In genomic region chr10:60003847-60004246, GRCm38 (mm10) we compare ENCODE assay signal across 9 mouse cellular contexts. TPM values are rescaled to one million over a fixed set of nuclear protein-coding genes. Genes with fewer than 3 reads are reported as not detected.
DNase-seq lines count a peak whose midpoint lies in the region; ATAC-seq and TF ChIP-seq lines count a peak whose summit lies in the region.
"Had no signal": no experiment of that assay in that cellular context is flagged by ENCODE, and none has a peak within 500 bp of the region (broad histone marks: within the 10 kb centered on the region; RNA-seq: fewer than 3 reads in every experiment).

No protein-coding gene starts in this region.

- no peak for ATAC-seq in embryonic facial prominence, embryonic 13.5 days (ENCODE audit: insufficient number of reproducible peaks, insufficient read depth, low FRiP score, low TSS enrichment, low read depth)
- ATAC-seq in intestine, embryonic 14.5 days (replicated peaks; ENCODE audit: low FRiP score, low TSS enrichment, low read depth): no peak

- no peaks in the 10 kb centered on the region for H3K9me3 ChIP-seq in embryonic facial prominence, embryonic 13.5 days
- no peaks in the 10 kb centered on the region for H3K9me3 ChIP-seq in intestine, embryonic 14.5 days (ENCODE audit: control insufficient read depth, low read length)

- DNase-seq in left cerebral cortex, adult 2 months (ENCODE audit: extremely low spot score in 1 of 2, low spot score in 2 of 2): no peak
- no peak for DNase-seq in left cerebral cortex, adult 8-10 months (ENCODE audit: low spot score in 2 of 2)
- DNase-seq in intestine, embryonic 14.5 days (ENCODE audit: low spot score): no peak
- DNase-seq in layer of hippocampus, adult 11-12 months (ENCODE audit: low spot score): no peak
- DNase-seq in left cerebral cortex, adult 11 months (ENCODE audit: low spot score): no peak
- no peak for DNase-seq in thymus, postnatal 25 days
- DNase-seq: adrenal gland, adult 8-10 months had no signal

- no peaks in the 10 kb centered on the region for H3K27me3 ChIP-seq in embryonic facial prominence, embryonic 13.5 days
- H3K27me3 ChIP-seq in intestine, embryonic 14.5 days (replicated peaks; ENCODE audit: control insufficient read depth, insufficient read depth, low read length): no peaks in the 10 kb centered on the region
- no peaks in the 10 kb centered on the region for H3K27me3 ChIP-seq in myocyte (ENCODE audit: control insufficient read depth, insufficient read depth, insufficient read length)

- no peak for TF ChIP-seq POLR2A in myocyte (IDR thresholded peaks at IDR 0.05; ENCODE audit: insufficient read length, low read depth)

- TF ChIP-seq CTCF in left cerebral cortex, adult 2 months (IDR thresholded peaks at IDR 0.05): no peak

- WGBS in embryonic facial prominence, embryonic 13.5 days: 71% methylated on average over 9 of the region's 9 CpGs
- WGBS in intestine, embryonic 14.5 days: 74% methylated on average over 9 of the region's 9 CpGs

- H3K9ac ChIP-seq in embryonic facial prominence, embryonic 13.5 days: peak overlapping the region; percentile 80
- peak overlapping the region; percentile 46 for H3K9ac ChIP-seq in intestine, embryonic 14.5 days (ENCODE audit: low read length)

- H3K4me3 ChIP-seq in left cerebral cortex, adult 2 months: peak overlapping the region; percentile 81
- peak overlapping the region; percentile 69 for H3K4me3 ChIP-seq in embryonic facial prominence, embryonic 13.5 days
- peak overlapping the region; percentile 62 for H3K4me3 ChIP-seq in intestine, embryonic 14.5 days (ENCODE audit: low read depth, low read length)
- H3K4me3 ChIP-seq in myocyte: peak overlapping the region; percentile 98

- H3K79me2 ChIP-seq in myocyte (ENCODE audit: control insufficient read depth, insufficient read depth): peaks cover 35% of the 10 kb centered on the region

- peaks cover 23% of the 10 kb centered on the region for H3K36me3 ChIP-seq in embryonic facial prominence, embryonic 13.5 days
- peaks cover 19% of the 10 kb centered on the region for H3K36me3 ChIP-seq in intestine, embryonic 14.5 days (ENCODE audit: control insufficient read depth, insufficient read depth, low read length)
- peaks cover 3% of the 10 kb centered on the region for H3K36me3 ChIP-seq in myocyte (ENCODE audit: control insufficient read depth, insufficient read depth)

- peak overlapping the region; percentile 33 for H3ac ChIP-seq in myocyte (ENCODE audit: control insufficient read depth, insufficient read length)

- H3K4me1 ChIP-seq in embryonic facial prominence, embryonic 13.5 days: peaks cover 16% of the 10 kb centered on the region
- H3K4me1 ChIP-seq in intestine, embryonic 14.5 days (replicated peaks; ENCODE audit: control insufficient read depth, insufficient read depth, low read length): peaks cover 15% of the 10 kb centered on the region

- peak overlapping the region; percentile 83 for H3K4me2 ChIP-seq in embryonic facial prominence, embryonic 13.5 days
- peak overlapping the region; percentile 88 for H3K4me2 ChIP-seq in intestine, embryonic 14.5 days (ENCODE audit: low read length)
- H3K4me2 ChIP-seq in myocyte (ENCODE audit: low read depth): peak overlapping the region; percentile 89

- intact Hi-C loops in left cerebral cortex, adult 2 months (cut with DNase I): loop anchor here (2.0 kb wide), 3 partner anchors 103 to 241 kb away; partner anchors contain the start of gene Spock2

- H3K27ac ChIP-seq in left cerebral cortex, adult 2 months: peak overlapping the region; percentile 99
- peak overlapping the region; percentile 99 for H3K27ac ChIP-seq in embryonic facial prominence, embryonic 13.5 days
- peak overlapping the region; percentile 93 for H3K27ac ChIP-seq in intestine, embryonic 14.5 days (ENCODE audit: low read depth)

TF ChIP-seq in myocyte, 11 proteins besides CTCF, POLR2A, EP300 and RAD21:
- no peak for TF ChIP-seq MAX (IDR thresholded peaks at IDR 0.05; ENCODE audit: low read depth)
- no peak for TF ChIP-seq REST (IDR thresholded peaks at IDR 0.05; ENCODE audit: insufficient read depth, insufficient read length)
- no peak for TF ChIP-seq USF1 (IDR thresholded peaks at IDR 0.05; ENCODE audit: low read depth)
- TF ChIP-seq POLR2AphosphoS2 (IDR thresholded peaks at IDR 0.05; ENCODE audit: insufficient read length, low read depth): no peak
- TF ChIP-seq MYOD1 (IDR thresholded peaks at IDR 0.05; ENCODE audit: control insufficient read depth in 1 of 3, insufficient read length in 2 of 3, low read depth in 2 of 3): no peak
- TF ChIP-seq MYOG (IDR thresholded peaks at IDR 0.05; ENCODE audit: control insufficient read depth in 1 of 3, insufficient read depth in 1 of 3, insufficient read length in 2 of 3, low read depth in 2 of 3): no peak
- TF ChIP-seq SRF (IDR thresholded peaks at IDR 0.05; ENCODE audit: control insufficient read depth, insufficient read length, low read depth): no peak
- TF ChIP-seq TCF3 (IDR thresholded peaks at IDR 0.05; ENCODE audit: insufficient read length, low read depth): no peak
- TF ChIP-seq CEBPB (IDR thresholded peaks at IDR 0.05; ENCODE audit: insufficient read depth, poor library complexity, severe bottlenecking): no peak
- no peak for TF ChIP-seq E2F4 (IDR thresholded peaks at IDR 0.05; ENCODE audit: insufficient read depth)
- no peak for TF ChIP-seq TCF12 (IDR thresholded peaks at IDR 0.05; ENCODE audit: insufficient read depth, poor library complexity, severe bottlenecking)

RNA-seq across cellular contexts. Expression of gene Anapc16, which starts 0.9 kb away (rescaled TPM):
- 10 to 100 TPM; 61.5 to 68.6 TPM for total RNA-seq in left cerebral cortex, adult 2 months (2021)
- 10 to 100 TPM; 58.0 to 60.8 (median 60.2) TPM for total RNA-seq in left cerebral cortex, adult 8-10 months (2022)
- 116 and 128 TPM in 2 replicates for polyA plus RNA-seq in embryonic facial prominence, embryonic 13.5 days (2015; fragmentation: Nextera tagmentation; extraction: Ambion mirVana)
- 107 and 117 TPM in 2 replicates for polyA plus RNA-seq in intestine, embryonic 14.5 days (2014; fragmentation: Nextera tagmentation; extraction: Ambion mirVana)
- polyA plus RNA-seq in myocyte (2012; fragmentation: generic; extraction: Trizol): 127 TPM

RNA-seq across cellular contexts. Expression of gene Ascc1, which starts 1.2 kb away (rescaled TPM):
- 10 to 100 TPM; 13.2 to 15.1 TPM for total RNA-seq in left cerebral cortex, adult 2 months (2021)
- 10 to 100 TPM; 16.5 to 20.1 (median 17.6) TPM for total RNA-seq in left cerebral cortex, adult 8-10 months (2022)
- polyA plus RNA-seq in embryonic facial prominence, embryonic 13.5 days (2015; fragmentation: Nextera tagmentation; extraction: Ambion mirVana): 48.3 and 50.3 TPM in 2 replicates
- 48.2 and 48.7 TPM in 2 replicates for polyA plus RNA-seq in intestine, embryonic 14.5 days (2014; fragmentation: Nextera tagmentation; extraction: Ambion mirVana)
- polyA plus RNA-seq in myocyte (2012; fragmentation: generic; extraction: Trizol): 36.7 TPM

RNA-seq across cellular contexts. Expression of gene Ddit4, which starts 52.2 kb away (rescaled TPM):
- total RNA-seq in left cerebral cortex, adult 2 months (2021): 10 to 100 TPM; 46.9 to 71.1 TPM
- total RNA-seq in left cerebral cortex, adult 8-10 months (2022): 10 to 100 TPM; 35.6 to 58.9 (median 44.0) TPM
- polyA plus RNA-seq in embryonic facial prominence, embryonic 13.5 days (2015; fragmentation: Nextera tagmentation; extraction: Ambion mirVana): 86.5 and 93.1 TPM in 2 replicates
- 2.0 and 3.0 TPM in 2 replicates for polyA plus RNA-seq in intestine, embryonic 14.5 days (2014; fragmentation: Nextera tagmentation; extraction: Ambion mirVana)
- polyA plus RNA-seq in myocyte (2012; fragmentation: generic; extraction: Trizol): 266 TPM

Comparison
In these comparisons a context has a peak if more than half of its experiments do, and no peak if none do; other contexts are left out.
1. RNA of gene Ddit4, which starts 52.2 kb away (polyA plus RNA-seq): 266 TPM in myocyte (single experiment) and 86.5 to 93.1 TPM in embryonic facial prominence, embryonic 13.5 days; 2.0 to 3.0 TPM in intestine, embryonic 14.5 days; every median in the first group is over 10 times any median in the second.
2. Peak in every context shown above with its lines, with median percentiles within 50 percentile points of each other: H3K27ac ChIP-seq, H3K4me3 ChIP-seq and H3K4me2 ChIP-seq.